Mouse (Mus musculus) MEL (cell line): ENCODE results near the gene Mrps27. TPM values are rescaled to one million over a fixed set of nuclear protein-coding genes. Genes with fewer than 3 reads are reported as not detected.

ENCODE experiments used
- DNase-seq: peaks from one replicate; pipeline ENCODE4 v3.0.0; 2011; ENCODE audit warnings: low read depth, low spot score
- H3K27ac ChIP-seq: 2 replicates; pipeline ENCODE4 v1.5.1; 2012; ENCODE audit warnings: low read depth, mild to moderate bottlenecking, control low read depth, low read length, moderate library complexity; ENCODE audit not compliant: control insufficient read depth
- H3K27me3 ChIP-seq, 2 experiments: fragments of 150-350 bp in 1 of 2; sonication (generic) in 1 of 2; 2 replicates each; pipeline ENCODE4 v1.6.1; 2012; ENCODE audit warnings: low read length in 2 of 2, mild to moderate bottlenecking in 2 of 2, improper control_type of control experiment in 1 of 2, moderate library complexity in 1 of 2; ENCODE audit not compliant: insufficient read depth in 2 of 2, control insufficient read depth in 1 of 2
- H3K36me3 ChIP-seq, 2 experiments: 2 replicates each; pipeline ENCODE4 v1.6.1; 2012 to 2014; ENCODE audit warnings: low read length in 2 of 2, improper control_type of control experiment in 1 of 2, inconsistent platforms in 1 of 2, mild to moderate bottlenecking in 1 of 2; ENCODE audit not compliant: insufficient read depth in 2 of 2, control insufficient read depth in 1 of 2
- H3K4me1 ChIP-seq, 2 experiments: fragments of 150-350 bp in 1 of 2; sonication (generic) in 1 of 2; 2 replicates each; pipeline ENCODE4 v1.6.1; 2012; ENCODE audit warnings: low read length in 2 of 2, improper control_type of control experiment in 1 of 2, mild to moderate bottlenecking in 1 of 2; ENCODE audit not compliant: insufficient read depth in 2 of 2, control insufficient read depth in 1 of 2
- H3K4me3 ChIP-seq, 2 experiments: fragments of 150-350 bp in 1 of 2; sonication (generic) in 1 of 2; 2 replicates each; pipeline ENCODE4 v1.5.1; 2012; ENCODE audit warnings: low read depth in 2 of 2, low read length in 2 of 2, mild to moderate bottlenecking in 2 of 2, moderate library complexity in 2 of 2, control low read depth in 1 of 2, improper control_type of control experiment in 1 of 2; ENCODE audit not compliant: control insufficient read depth in 1 of 2, insufficient read depth in 1 of 2
- H3K79me2 ChIP-seq: 2 replicates; pipeline ENCODE4 v1.6.1; 2012; ENCODE audit warnings: mild to moderate bottlenecking, low read length, moderate library complexity; ENCODE audit not compliant: control insufficient read depth, poor library complexity, insufficient read depth
- H3K9ac ChIP-seq: 2 replicates; pipeline ENCODE4 v1.6.1; 2012; ENCODE audit warnings: low read depth, mild to moderate bottlenecking, control low read depth, low read length, moderate library complexity; ENCODE audit not compliant: control insufficient read depth, poor library complexity, severe bottlenecking
- H3K9me3 ChIP-seq: fragments of 150-350 bp; sonication (generic); replicated peaks from 2 replicates; pipeline ENCODE4 v1.6.1; 2012; ENCODE audit warnings: mild to moderate bottlenecking, low read length, improper control_type of control experiment, moderate library complexity; ENCODE audit not compliant: insufficient read depth
- BHLHE40 ChIP-seq: IDR thresholded peaks from 2 replicates; pipeline ENCODE4 v1.6.1; 2012; ENCODE audit warnings: low read depth, mild to moderate bottlenecking, inconsistent platforms, low read length, improper control_type of control experiment, borderline replicate concordance
- ETS1 ChIP-seq: IDR thresholded peaks from 2 replicates; pipeline ENCODE4 v1.6.1; 2012; ENCODE audit warnings: low read depth, mild to moderate bottlenecking, inconsistent platforms, low read length, improper control_type of control experiment, moderate library complexity
- GABPA ChIP-seq: IDR thresholded peaks from 2 replicates; pipeline ENCODE4 v1.6.1; 2012; ENCODE audit warnings: low read depth, mild to moderate bottlenecking, inconsistent platforms, low read length, improper control_type of control experiment, moderate library complexity
- HCFC1 ChIP-seq: IDR thresholded peaks from 2 replicates; pipeline ENCODE4 v1.6.1; 2012; ENCODE audit warnings: low read depth, mild to moderate bottlenecking, inconsistent platforms, low read length, improper control_type of control experiment, moderate library complexity
- JUND ChIP-seq: IDR thresholded peaks from 2 replicates; pipeline ENCODE4 v1.6.1; 2011; ENCODE audit warnings: low read depth, mild to moderate bottlenecking, improper control_type of control experiment, low read length
- KAT2A ChIP-seq: conservative IDR thresholded peaks from 2 replicates; pipeline ENCODE4 v1.6.1; 2012; ENCODE audit warnings: low read depth, low read length, improper control_type of control experiment, inconsistent platforms
- MXI1 ChIP-seq: IDR thresholded peaks from 2 replicates; pipeline ENCODE4 v1.6.1; 2011; ENCODE audit warnings: mild to moderate bottlenecking, low read depth, low read length, improper control_type of control experiment
- MYB ChIP-seq: IDR thresholded peaks from 2 replicates; pipeline ENCODE4 v1.6.1; 2011; ENCODE audit warnings: mild to moderate bottlenecking, low read depth, low read length, improper control_type of control experiment
- NELFE ChIP-seq: IDR thresholded peaks from 2 replicates; pipeline ENCODE4 v1.6.1; 2011; ENCODE audit warnings: low read depth, low read length, improper control_type of control experiment
- NRF1 ChIP-seq: IDR thresholded peaks from 2 replicates; pipeline ENCODE4 v1.6.1; 2014; ENCODE audit warnings: low read depth, mild to moderate bottlenecking, inconsistent platforms, low read length, improper control_type of control experiment, moderate library complexity; ENCODE audit not compliant: poor library complexity, insufficient read depth, severe bottlenecking
- POLR2A ChIP-seq, 2 experiments: IDR thresholded peaks; 2 replicates each; pipeline ENCODE4 v1.6.1; 2011 to 2012; ENCODE audit warnings: low read length in 2 of 2, mild to moderate bottlenecking in 2 of 2, control low read depth in 1 of 2, improper control_type of control experiment in 1 of 2, low read depth in 1 of 2, moderate library complexity in 1 of 2; ENCODE audit not compliant: control insufficient read depth in 1 of 2, insufficient read depth in 1 of 2, poor library complexity in 1 of 2
- POLR2AphosphoS2 ChIP-seq: IDR thresholded peaks from 2 replicates; pipeline ENCODE4 v1.6.1; 2011; ENCODE audit warnings: low read length, improper control_type of control experiment
- POLR2AphosphoS5 ChIP-seq: IDR thresholded peaks from 2 replicates; pipeline ENCODE4 v1.6.1; 2012; ENCODE audit warnings: low read depth, borderline replicate concordance, mild to moderate bottlenecking, inconsistent platforms, low read length, moderate library complexity, mixed read lengths
- RAD21 ChIP-seq: IDR thresholded peaks from 2 replicates; pipeline ENCODE4 v1.6.1; 2011; ENCODE audit warnings: mild to moderate bottlenecking, low read depth, low read length, improper control_type of control experiment
- SIN3A ChIP-seq: IDR thresholded peaks from 2 replicates; pipeline ENCODE4 v1.6.1; 2012; ENCODE audit warnings: low read length, improper control_type of control experiment, inconsistent platforms
- SMC3 ChIP-seq: IDR thresholded peaks from 2 replicates; pipeline ENCODE4 v1.6.1; 2011; ENCODE audit warnings: low read depth, low read length, improper control_type of control experiment
- TAL1 ChIP-seq: IDR thresholded peaks from 2 replicates; pipeline ENCODE4 v1.6.1; 2012; ENCODE audit warnings: mild to moderate bottlenecking, inconsistent platforms, low read length, moderate library complexity, mixed read lengths
- TCF12 ChIP-seq: IDR thresholded peaks from 2 replicates; pipeline ENCODE4 v1.6.1; 2014; ENCODE audit warnings: low read depth, mild to moderate bottlenecking, inconsistent platforms, low read length, improper control_type of control experiment, moderate library complexity
- UBTF ChIP-seq: IDR thresholded peaks from 2 replicates; pipeline ENCODE4 v1.6.1; 2012; ENCODE audit warnings: low read depth, mild to moderate bottlenecking, inconsistent platforms, low read length, improper control_type of control experiment, moderate library complexity, borderline replicate concordance; ENCODE audit not compliant: insufficient read depth
- USF2 ChIP-seq, 2 experiments: IDR thresholded peaks; 2 replicates each; pipeline ENCODE4 v1.6.1; 2011 to 2012; ENCODE audit warnings: improper control_type of control experiment in 2 of 2, low read length in 2 of 2, borderline replicate concordance in 1 of 2, inconsistent platforms in 1 of 2, low read depth in 1 of 2, mild to moderate bottlenecking in 1 of 2; ENCODE audit not compliant: insufficient read depth in 1 of 2
- ZKSCAN1 ChIP-seq: IDR thresholded peaks from 2 replicates; pipeline ENCODE4 v1.6.1; 2012; ENCODE audit warnings: low read depth, mild to moderate bottlenecking, inconsistent platforms, low read length, improper control_type of control experiment, moderate library complexity
- polyA plus RNA-seq, 2 experiments: library from polyadenylated mRNA; stranded (reverse) in 1 of 2; unstranded in 1 of 2; fragments of >175 nt in 1 of 2; fragments of >200 nt in 1 of 2; gene quantifications; 2 replicates each; pipeline versions ENCODE4 v1.2.1 to v1.2.4; 2012; ENCODE audit warnings: low replicate concordance in 2 of 2, low read depth in 1 of 2; ENCODE audit not compliant: insufficient read length in 2 of 2, insufficient read depth in 1 of 2, missing spikeins in 1 of 2
- total RNA-seq: library from RNA; depleted of rRNA; stranded (reverse); fragments of 300-350 nt; gene quantifications from 2 replicates; pipeline ENCODE4 v1.2.3, GENCODE M21; 2012

The Mrps27 gene
- total and polyA plus RNA-seq, 3 experiments = 27.9 to 44.1 TPM; not detected in 1

GRCm38 (mm10) chr13:99353490-99353851, 8.9 kb downstream of the Mrps27 start:
- H3K27me3 ChIP-seq = no peaks in the 10 kb centered on the region
- peaks cover 0 to 3% of the 10 kb centered on the region in 2 experiments; a peak in 1 of 4 replicates for H3K36me3 ChIP-seq
- DNase-seq = no peak
- H3K79me2 ChIP-seq = no peaks in the 10 kb centered on the region
- no peak overlapping the region for H3K9ac ChIP-seq
- no peaks in the 10 kb centered on the region for H3K9me3 ChIP-seq
- H3K4me1 ChIP-seq = no peaks in the 10 kb centered on the region
- TF ChIP-seq SMC3 (no peak), TCF12 (no peak), NELFE (no peak), GABPA (no peak), MYB (no peak)
- TF ChIP-seq, all 39 proteins: peak for 0
- H3K27ac ChIP-seq = no peak overlapping the region
- H3K4me3 ChIP-seq = no peak overlapping the region

- no peak overlapping the region for H3K9ac ChIP-seq
- peaks cover 0 to 3% of the 10 kb centered on the region in 2 experiments; a peak in 1 of 4 replicates for H3K36me3 ChIP-seq
- H3K4me3 ChIP-seq = no peak overlapping the region
- DNase-seq = no peak
- H3K27me3 ChIP-seq = no peaks in the 10 kb centered on the region
- H3K4me1 ChIP-seq = no peaks in the 10 kb centered on the region
- H3K79me2 ChIP-seq = no peaks in the 10 kb centered on the region
- H3K9me3 ChIP-seq = no peaks in the 10 kb centered on the region
- no peak overlapping the region for H3K27ac ChIP-seq
- TF ChIP-seq POLR2AphosphoS5 (no peak), NRF1 (no peak), MXI1 (no peak), RAD21 (no peak), JUND (no peak)
These were observed 10.5 kb downstream of the Mrps27 start for GRCm38 (mm10) chr13:99355072-99355471.

GRCm38 (mm10) chr13:99355861-99356260, 11.3 kb downstream of the Mrps27 start:
- Histone ChIP-seq H3K27ac (no peak overlapping the region), H3K4me1 (no peaks in the 10 kb centered on the region), H3K36me3 (peaks cover 0 to 3% of the 10 kb centered on the region in 2 experiments; a peak in 1 of 4 replicates), H3K9me3 (no peaks in the 10 kb centered on the region), H3K27me3 (no peaks in the 10 kb centered on the region), H3K9ac (no peak overlapping the region), H3K4me3 (no peak overlapping the region), H3K79me2 (no peaks in the 10 kb centered on the region)
- no peak for TF ChIP-seq ZKSCAN1
- no peak for TF ChIP-seq POLR2AphosphoS2
- no peak for TF ChIP-seq RAD21
- no peak for TF ChIP-seq POLR2A (IDR thresholded peaks at IDR 0.05; ENCODE audit: control insufficient read depth in 1 of 2, insufficient read depth in 1 of 2, low read depth in 1 of 2, low read length in 2 of 2, poor library complexity in 1 of 2)
- TF ChIP-seq NRF1 = no peak
- TF ChIP-seq SIN3A = no peak
- TF ChIP-seq UBTF = no peak
- TF ChIP-seq TAL1 = no peak
- TF ChIP-seq HCFC1 = no peak
- no peak for TF ChIP-seq BHLHE40
- no peak for TF ChIP-seq ETS1
- TF ChIP-seq KAT2A = no peak
- no peak for TF ChIP-seq USF2 (IDR thresholded peaks at IDR 0.05; ENCODE audit: borderline replicate concordance in 1 of 2, insufficient read depth in 1 of 2, low read depth in 1 of 2, low read length in 2 of 2)
- no peak for DNase-seq
